Mouse (Mus musculus) liver, postnatal 0 days (tissue): Measurements from ENCODE around the gene Galnt10.

Experiments
- CTCF ChIP-seq: sonication (generic); IDR thresholded peaks from 2 replicates; pipeline ENCODE4 v1.5.1; 2016; ENCODE audit warnings: antibody characterized with exemption, low read depth
- EP300 ChIP-seq: IDR thresholded peaks from 2 replicates; pipeline ENCODE4 v1.6.1; 2016; ENCODE audit warnings: antibody characterized with exemption, low read depth, mild to moderate bottlenecking

DNA sequence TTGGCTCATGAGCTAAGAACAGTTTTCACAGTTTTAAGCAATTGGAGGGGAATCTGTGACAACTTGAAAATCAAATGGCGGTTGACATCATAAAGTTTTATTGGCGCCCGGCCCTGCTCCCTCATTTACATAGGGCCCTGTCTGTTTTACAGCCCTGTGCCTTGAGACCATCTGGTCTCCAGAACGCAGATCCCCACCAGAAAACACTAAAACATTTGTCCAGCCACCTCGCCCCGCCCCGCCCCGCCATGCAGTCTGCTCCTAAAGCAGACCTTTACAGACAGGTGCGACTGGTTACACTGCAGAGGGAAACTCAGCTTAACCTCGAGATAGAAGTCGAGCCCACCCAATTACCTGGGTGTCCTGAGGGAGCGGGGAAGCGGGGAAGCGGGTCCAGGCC, 134.6 kb downstream of the Galnt10 start:
- TF ChIP-seq CTCF (no peak), EP300 (no peak)
